In the genomic region with DNA sequence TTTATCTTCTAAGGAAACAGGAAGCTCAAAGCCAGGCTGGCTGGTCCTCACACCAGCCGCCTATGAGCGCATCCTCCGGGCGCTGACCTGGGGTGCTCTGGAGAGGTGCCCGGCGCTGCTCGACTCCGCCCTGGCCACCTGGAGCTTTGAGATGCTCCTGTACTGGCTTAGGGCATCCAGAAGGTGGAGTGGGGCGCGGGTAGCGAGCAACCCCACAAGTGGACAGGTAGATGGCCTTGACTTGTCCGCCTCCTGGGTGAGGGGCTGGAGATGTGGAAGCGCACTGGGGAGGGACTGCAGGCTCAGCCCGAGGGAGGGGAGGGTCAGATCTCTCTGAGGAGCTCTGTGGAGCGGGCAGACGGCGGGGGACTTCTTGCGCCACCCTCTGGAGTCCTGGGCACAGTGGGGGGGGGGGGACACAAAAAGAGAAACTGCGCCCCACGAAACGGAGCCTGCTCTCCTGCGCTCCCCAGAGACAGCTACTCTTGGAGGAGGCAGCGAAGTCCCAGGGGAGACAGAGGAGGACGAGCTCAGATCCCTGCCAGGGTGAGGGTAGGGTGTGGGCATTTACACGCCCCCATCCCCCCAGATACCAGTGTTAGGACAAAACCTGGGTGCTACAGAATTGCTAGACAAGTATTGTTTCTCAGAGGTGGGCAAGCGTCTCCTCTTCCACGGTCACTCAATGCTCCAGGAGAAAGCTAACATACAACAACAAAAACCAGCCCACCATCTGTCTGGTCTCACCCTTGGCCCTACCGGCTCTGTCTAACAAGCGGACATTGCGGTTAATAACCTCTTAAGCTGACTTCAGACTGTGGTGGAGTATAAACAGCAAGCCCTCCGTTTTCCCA, we compare ENCODE assay signal across 8 mouse cellular contexts. TPM values are rescaled to one million over a fixed set of nuclear protein-coding genes. Genes with fewer than 3 reads are reported as not detected.
DNase-seq lines count a peak whose midpoint lies in the region; ATAC-seq and TF ChIP-seq lines count a peak whose summit lies in the region.

No protein-coding gene starts in this region.

- no peak for DNase-seq in heart, adult 18-20 months
- peak; percentile 65 for DNase-seq in splenic B cell, adult 2 months (ENCODE audit: low read depth, low spot score)
- no peak for DNase-seq in embryo, embryonic 10 days (ENCODE audit: low spot score)

- peak overlapping the region; percentile 54 for H3K27ac ChIP-seq in heart, embryonic 13.5 days (replicated peaks)
- no peak overlapping the region for H3K27ac ChIP-seq in ES-Bruce4 (ENCODE audit: insufficient read depth, low read length)
- H3K27ac ChIP-seq in embryonic facial prominence, embryonic 12.5 days: peak overlapping the region; percentile 32
- peak overlapping the region; percentile 32 for H3K27ac ChIP-seq in intestine, embryonic 15.5 days

- H3K4me2 ChIP-seq in heart, embryonic 13.5 days: peak overlapping the region; percentile 98
- peak overlapping the region; percentile 94 for H3K4me2 ChIP-seq in embryonic facial prominence, embryonic 12.5 days (replicated peaks)
- H3K4me2 ChIP-seq in intestine, embryonic 15.5 days (replicated peaks): peak overlapping the region; percentile 90

- TF ChIP-seq EP300 in ES-Bruce4 (IDR thresholded peaks at IDR 0.05; ENCODE audit: insufficient read depth, low read depth, low read length): no peak

- peak overlapping the region; percentile 74 for H3K9ac ChIP-seq in heart, embryonic 13.5 days
- H3K9ac ChIP-seq in ES-Bruce4 (ENCODE audit: low read depth, poor library complexity, severe bottlenecking): peak overlapping the region; percentile 39
- H3K9ac ChIP-seq in embryonic facial prominence, embryonic 12.5 days: peak overlapping the region; percentile 57
- H3K9ac ChIP-seq in intestine, embryonic 15.5 days: peak overlapping the region; percentile 43

- 1% methylated on average over 30 of the region's 31 CpGs for WGBS in heart, embryonic 13.5 days
- 1% methylated on average over 30 of the region's 31 CpGs for WGBS in embryonic facial prominence, embryonic 12.5 days
- 2% methylated on average over 31 of the region's 31 CpGs for WGBS in intestine, embryonic 15.5 days

- peaks cover 44% of the 10 kb centered on the region for H3K4me1 ChIP-seq in heart, embryonic 13.5 days
- peaks cover 5% of the 10 kb centered on the region for H3K4me1 ChIP-seq in ES-Bruce4 (ENCODE audit: control insufficient read depth, insufficient read depth, low read length)
- peaks cover 39% of the 10 kb centered on the region for H3K4me1 ChIP-seq in embryonic facial prominence, embryonic 12.5 days
- H3K4me1 ChIP-seq in intestine, embryonic 15.5 days (replicated peaks): peaks cover 21% of the 10 kb centered on the region
- peaks cover 61% of the 10 kb centered on the region for H3K4me1 ChIP-seq in megakaryocyte, embryonic 14.5 days

- no peak for TF ChIP-seq POLR2A in ES-Bruce4 (IDR thresholded peaks at IDR 0.05; ENCODE audit: insufficient read depth, low read length)

- TF ChIP-seq CTCF in ES-Bruce4 (IDR thresholded peaks at IDR 0.05; ENCODE audit: low read depth, low read length): no peak

- H3K36me3 ChIP-seq in heart, embryonic 13.5 days: no peaks in the 10 kb centered on the region
- no peaks in the 10 kb centered on the region for H3K36me3 ChIP-seq in ES-Bruce4 (ENCODE audit: control insufficient read depth, insufficient read depth, low read length, poor library complexity, severe bottlenecking)
- H3K36me3 ChIP-seq in embryonic facial prominence, embryonic 12.5 days: no peaks in the 10 kb centered on the region
- H3K36me3 ChIP-seq in intestine, embryonic 15.5 days: no peaks in the 10 kb centered on the region
- H3K36me3 ChIP-seq in megakaryocyte, embryonic 14.5 days (replicated peaks; ENCODE audit: low read length): peaks cover 7% of the 10 kb centered on the region
- H3K36me3 ChIP-seq in splenic B cell, adult 2 months (ENCODE audit: control insufficient read depth, insufficient read depth, low read length, poor library complexity, severe bottlenecking): no peaks in the 10 kb centered on the region; the same call in 1 of the 2 replicates

- 0 out of 2 replicates have a peak, but pooled peaks have one; percentile 29 for ATAC-seq in heart, embryonic 13.5 days (ENCODE audit: extremely low read depth, insufficient number of reproducible peaks, low FRiP score, low TSS enrichment)
- ATAC-seq in embryonic facial prominence, embryonic 12.5 days (ENCODE audit: insufficient number of reproducible peaks, insufficient read depth, low FRiP score, low TSS enrichment): 0 out of 2 replicates have a peak, but pooled peaks have one; percentile 9
- ATAC-seq in intestine, embryonic 15.5 days: peak; percentile 56

- peaks cover 26% of the 10 kb centered on the region for H3K27me3 ChIP-seq in heart, embryonic 13.5 days (replicated peaks)
- H3K27me3 ChIP-seq in ES-Bruce4 (ENCODE audit: control insufficient read depth, insufficient read depth, low read length, poor library complexity, severe bottlenecking): no peaks in the 10 kb centered on the region
- peaks cover 29% of the 10 kb centered on the region for H3K27me3 ChIP-seq in embryonic facial prominence, embryonic 12.5 days
- H3K27me3 ChIP-seq in intestine, embryonic 15.5 days (replicated peaks): peaks cover 23% of the 10 kb centered on the region
- H3K27me3 ChIP-seq in megakaryocyte, embryonic 14.5 days (replicated peaks): peaks cover 13% of the 10 kb centered on the region
- H3K27me3 ChIP-seq in splenic B cell, adult 2 months (ENCODE audit: control insufficient read depth, insufficient read depth, low read length, poor library complexity, severe bottlenecking): no peaks in the 10 kb centered on the region

- H3K4me3 ChIP-seq in heart, embryonic 13.5 days: peak overlapping the region; percentile 66
- H3K4me3 ChIP-seq in ES-Bruce4 (ENCODE audit: low read depth, low read length): peak overlapping the region; percentile 73
- peak overlapping the region; percentile 54 for H3K4me3 ChIP-seq in embryonic facial prominence, embryonic 12.5 days
- peak overlapping the region; percentile 50 for H3K4me3 ChIP-seq in intestine, embryonic 15.5 days (replicated peaks)
- H3K4me3 ChIP-seq in megakaryocyte, embryonic 14.5 days (replicated peaks): peak overlapping the region; percentile 99

- H3K9me3 ChIP-seq in heart, embryonic 13.5 days: peaks cover 14% of the 10 kb centered on the region
- H3K9me3 ChIP-seq in ES-Bruce4 (replicated peaks; ENCODE audit: control insufficient read depth, insufficient read depth, low read length, poor library complexity, severe bottlenecking): 0 out of 2 replicates have a peak, but pooled peaks cover 6% of the 10 kb centered on the region
- peaks cover 7% of the 10 kb centered on the region; the same call in 1 of the 2 replicates for H3K9me3 ChIP-seq in embryonic facial prominence, embryonic 12.5 days
- no peaks in the 10 kb centered on the region for H3K9me3 ChIP-seq in intestine, embryonic 15.5 days
- H3K9me3 ChIP-seq in megakaryocyte, embryonic 14.5 days: peaks cover 17% of the 10 kb centered on the region

RNA-seq across cellular contexts. Expression of a gene that starts 0.6 kb away (rescaled TPM):
- 7.7 and 8.2 TPM in 2 replicates for polyA plus RNA-seq in heart, embryonic 13.5 days (2015; fragmentation: Nextera tagmentation; extraction: Ambion mirVana)
- total RNA-seq in heart, adult 18-20 months (2021): 1 to 10 TPM; 7.9 to 8.9 TPM
- polyA plus RNA-seq in ES-Bruce4 (2011; ENCODE audit: insufficient read depth, insufficient read length, low read depth, missing spikeins): 8.4 and 11.7 TPM in 2 replicates
- 14.6 and 15.4 TPM in 2 replicates for polyA plus RNA-seq in embryonic facial prominence, embryonic 12.5 days (2016; fragmentation: Nextera tagmentation; extraction: Ambion mirVana)
- polyA plus RNA-seq in intestine, embryonic 15.5 days (2015; fragmentation: Nextera tagmentation; extraction: Ambion mirVana): 5.8 and 6.2 TPM in 2 replicates
- 5.5 and 7.8 TPM in 2 replicates for polyA plus RNA-seq in megakaryocyte, embryonic 14.5 days (2012; ENCODE audit: insufficient read depth, low replicate concordance)
